16 mouse cellular contexts compared by ENCODE assay signal in genomic region chr10:111139881-111140280, GRCm38 (mm10). TPM values are rescaled to one million over a fixed set of nuclear protein-coding genes. Genes with fewer than 3 reads are reported as not detected.
DNase-seq lines count a peak whose midpoint lies in the region; ATAC-seq and TF ChIP-seq lines count a peak whose summit lies in the region.
"Had no signal": no experiment of that assay in that cellular context is flagged by ENCODE, and none has a peak within 500 bp of the region (broad histone marks: within the 10 kb centered on the region; RNA-seq: fewer than 3 reads in every experiment).

No protein-coding gene starts in this region.

- ATAC-seq in heart, embryonic 15.5 days (replicated peaks; ENCODE audit: insufficient number of reproducible peaks, insufficient read depth, low FRiP score, low read depth): peak; percentile 84
- no peak for ATAC-seq in limb, embryonic 14.5 days (ENCODE audit: low FRiP score, low read depth)
- peak; percentile 69 for ATAC-seq in kidney, postnatal 0 days (replicated peaks; ENCODE audit: low FRiP score, low read depth)
- ATAC-seq in midbrain, embryonic 14.5 days (ENCODE audit: low FRiP score, low TSS enrichment): no peak
- ATAC-seq: forebrain, embryonic 15.5 days; hindbrain, embryonic 16.5 days had no signal

- H3K9ac ChIP-seq in heart, embryonic 15.5 days: no peak overlapping the region
- no peak overlapping the region for H3K9ac ChIP-seq in limb, embryonic 14.5 days (ENCODE audit: low read depth, low read length, severe bottlenecking)
- H3K9ac ChIP-seq in kidney, postnatal 0 days (ENCODE audit: low read depth, low read length): no peak overlapping the region
- H3K9ac ChIP-seq in midbrain, embryonic 14.5 days (replicated peaks; ENCODE audit: low read length): no peak overlapping the region
- H3K9ac ChIP-seq: forebrain, embryonic 15.5 days; liver, embryonic 14.5 days; neural tube, embryonic 13.5 days had no signal

- no peak overlapping the region for H3K4me2 ChIP-seq in heart, embryonic 15.5 days
- no peak overlapping the region for H3K4me2 ChIP-seq in limb, embryonic 14.5 days (replicated peaks; ENCODE audit: low read depth, low read length, severe bottlenecking)
- no peak overlapping the region for H3K4me2 ChIP-seq in kidney, postnatal 0 days (ENCODE audit: low read length)
- H3K4me2 ChIP-seq in midbrain, embryonic 14.5 days (ENCODE audit: low read length): no peak overlapping the region
- H3K4me2 ChIP-seq: forebrain, embryonic 15.5 days; neural tube, embryonic 13.5 days had no signal

- no peak overlapping the region for H3K4me3 ChIP-seq in heart, embryonic 15.5 days
- H3K4me3 ChIP-seq in limb, embryonic 14.5 days (replicated peaks; ENCODE audit: low read length): no peak overlapping the region
- no peak overlapping the region for H3K4me3 ChIP-seq in limb, embryonic 10.5 days
- no peak overlapping the region for H3K4me3 ChIP-seq in kidney, postnatal 0 days (replicated peaks; ENCODE audit: low read depth, low read length)
- H3K4me3 ChIP-seq in midbrain, embryonic 14.5 days (replicated peaks; ENCODE audit: low read depth, low read length): no peak overlapping the region
- H3K4me3 ChIP-seq: forebrain, embryonic 15.5 days; neural tube, embryonic 13.5 days had no signal

- DNase-seq in heart, postnatal 25 days (ENCODE audit: low spot score): no peak
- peak; percentile 41 for DNase-seq in limb, embryonic 14.5 days (ENCODE audit: low spot score)
- DNase-seq in limb, embryonic 10.5 days (ENCODE audit: low spot score): no peak
- peak; percentile 43 for DNase-seq in adipocyte (ENCODE audit: low spot score)
- DNase-seq in kidney, postnatal 0 days (ENCODE audit: low spot score): peak; percentile 38
- DNase-seq in midbrain, embryonic 14.5 days: no peak
- DNase-seq: adrenal gland, postnatal 10 days; cerebellum, adult 2 months; left cerebral cortex, postnatal 4 days; right cerebral cortex, postnatal 25 days had no signal

- WGBS in heart, embryonic 15.5 days: 19% methylated on average over 5 of the region's 5 CpGs
- 81% methylated on average over 5 of the region's 5 CpGs for WGBS in limb, embryonic 14.5 days
- 92% methylated on average over 5 of the region's 5 CpGs for WGBS in limb, embryonic 10.5 days
- 53% methylated on average over 5 of the region's 5 CpGs for WGBS in kidney, postnatal 0 days
- WGBS in midbrain, embryonic 14.5 days: 82% methylated on average over 5 of the region's 5 CpGs

- TF ChIP-seq POLR2A in limb, embryonic 14.5 days (IDR thresholded peaks at IDR 0.05; ENCODE audit: borderline replicate concordance, extremely low read depth, insufficient read depth, insufficient read length): no peak

- intact Hi-C loops in heart, postnatal 25 days (cut with DNase I): no loop called here

- H3K4me1 ChIP-seq in heart, embryonic 15.5 days (replicated peaks): peaks cover 25% of the 10 kb centered on the region
- peaks cover 3% of the 10 kb centered on the region; the same call in 1 of the 2 replicates for H3K4me1 ChIP-seq in limb, embryonic 14.5 days (ENCODE audit: control insufficient read depth, insufficient read depth, low read length)
- H3K4me1 ChIP-seq in limb, embryonic 10.5 days: peaks cover 10% of the 10 kb centered on the region; the same call in 1 of the 2 replicates
- H3K4me1 ChIP-seq in kidney, postnatal 0 days (replicated peaks; ENCODE audit: insufficient read depth, low read length): no peaks in the 10 kb centered on the region
- no peaks in the 10 kb centered on the region for H3K4me1 ChIP-seq in midbrain, embryonic 14.5 days (ENCODE audit: control insufficient read depth, insufficient read depth, low read length)
- H3K4me1 ChIP-seq: forebrain, embryonic 15.5 days; neural tube, embryonic 13.5 days had no signal

- no peaks in the 10 kb centered on the region for H3K27me3 ChIP-seq in heart, embryonic 15.5 days
- no peaks in the 10 kb centered on the region for H3K27me3 ChIP-seq in limb, embryonic 14.5 days (ENCODE audit: control insufficient read depth, insufficient read depth, low read length)
- H3K27me3 ChIP-seq in limb, embryonic 10.5 days (ENCODE audit: low read depth, poor library complexity, severe bottlenecking): no peaks in the 10 kb centered on the region
- no peaks in the 10 kb centered on the region for H3K27me3 ChIP-seq in kidney, postnatal 0 days (ENCODE audit: insufficient read depth, low read length)
- H3K27me3 ChIP-seq in midbrain, embryonic 14.5 days (ENCODE audit: control insufficient read depth, insufficient read depth, low read length): no peaks in the 10 kb centered on the region
- H3K27me3 ChIP-seq: forebrain, embryonic 15.5 days; neural tube, embryonic 13.5 days had no signal

- no peak for TF ChIP-seq CTCF in kidney, postnatal 0 days (IDR thresholded peaks at IDR 0.05; ENCODE audit: low read depth)

- H3K27ac ChIP-seq in heart, embryonic 15.5 days: peak overlapping the region; percentile 84
- no peak overlapping the region for H3K27ac ChIP-seq in limb, embryonic 14.5 days (replicated peaks; ENCODE audit: low read depth, low read length)
- no peak overlapping the region for H3K27ac ChIP-seq in limb, embryonic 10.5 days
- no peak overlapping the region for H3K27ac ChIP-seq in kidney, postnatal 0 days
- H3K27ac ChIP-seq in midbrain, embryonic 14.5 days (replicated peaks; ENCODE audit: low read depth, low read length): no peak overlapping the region
- H3K27ac ChIP-seq: forebrain, embryonic 15.5 days; liver, embryonic 14.5 days; neural tube, embryonic 13.5 days had no signal

- no peaks in the 10 kb centered on the region for H3K9me3 ChIP-seq in heart, embryonic 15.5 days (replicated peaks)
- no peaks in the 10 kb centered on the region for H3K9me3 ChIP-seq in limb, embryonic 14.5 days (ENCODE audit: control insufficient read depth, low read length)
- no peaks in the 10 kb centered on the region for H3K9me3 ChIP-seq in limb, embryonic 10.5 days (replicated peaks)
- no peaks in the 10 kb centered on the region for H3K9me3 ChIP-seq in kidney, postnatal 0 days (replicated peaks; ENCODE audit: low read length)
- H3K9me3 ChIP-seq in midbrain, embryonic 14.5 days (ENCODE audit: control insufficient read depth, low read length): no peaks in the 10 kb centered on the region
- H3K9me3 ChIP-seq: forebrain, embryonic 15.5 days; G1E; neural tube, embryonic 13.5 days had no signal

- no peaks in the 10 kb centered on the region for H3K36me3 ChIP-seq in heart, embryonic 15.5 days
- H3K36me3 ChIP-seq in limb, embryonic 14.5 days (ENCODE audit: control insufficient read depth, insufficient read depth, low read length): no peaks in the 10 kb centered on the region
- H3K36me3 ChIP-seq in limb, embryonic 10.5 days: no peaks in the 10 kb centered on the region
- H3K36me3 ChIP-seq in kidney, postnatal 0 days (ENCODE audit: insufficient read depth, low read length): no peaks in the 10 kb centered on the region
- H3K36me3 ChIP-seq in midbrain, embryonic 14.5 days (ENCODE audit: control insufficient read depth, insufficient read depth, low read length): no peaks in the 10 kb centered on the region
- H3K36me3 ChIP-seq: forebrain, embryonic 15.5 days; G1E; neural tube, embryonic 13.5 days had no signal

RNA-seq across cellular contexts. Expression of gene Osbpl8, which starts 24.7 kb away (rescaled TPM):
- 26.9 and 32.8 TPM in 2 replicates for polyA plus RNA-seq in heart, embryonic 15.5 days (2015; fragmentation: Nextera tagmentation; extraction: Ambion mirVana)
- 10 to 100 TPM; 68.3 to 69.5 TPM for total RNA-seq in heart, postnatal 25 days (2021)
- polyA plus RNA-seq in limb, embryonic 14.5 days (2012; rRNA removed): 10.4 and 11.4 TPM in 2 replicates
- 9.0 and 10.8 TPM in 2 replicates for polyA plus RNA-seq in limb, embryonic 14.5 days (2014; fragmentation: Nextera tagmentation; extraction: Ambion mirVana)
- polyA plus RNA-seq in limb, embryonic 10.5 days (2016; fragmentation: Nextera tagmentation; extraction: Ambion mirVana): 6.9 and 8.9 TPM in 2 replicates
- 11.0 and 11.8 TPM in 2 replicates for polyA plus RNA-seq in kidney, postnatal 0 days (2015; fragmentation: Nextera tagmentation; extraction: Ambion mirVana)
- 17.9 and 19.0 TPM in 2 replicates for polyA plus RNA-seq in midbrain, embryonic 14.5 days (2014; fragmentation: Nextera tagmentation; extraction: Ambion mirVana)

Comparison
In these comparisons a context has a peak if more than half of its experiments do, and no peak if none do; other contexts are left out.
1. DNase-seq: peak in limb, embryonic 14.5 days (single experiment), adipocyte (single experiment) and kidney, postnatal 0 days (single experiment); none in heart, postnatal 25 days (single experiment), limb, embryonic 10.5 days (single experiment) and midbrain, embryonic 14.5 days (single experiment).
2. ATAC-seq: peak in heart, embryonic 15.5 days (single experiment) and kidney, postnatal 0 days (single experiment); none in limb, embryonic 14.5 days (single experiment) and midbrain, embryonic 14.5 days (single experiment).